Mouse (Mus musculus): ENCODE results near the gene Ppfia2. TPM values are rescaled to one million over a fixed set of nuclear protein-coding genes. Genes with fewer than 3 reads are reported as not detected.
A peak's percentile ranks its signal among the peaks of the same experiment; 100 is the strongest.

The Ppfia2 gene
- 0.05 and 0.12 TPM in 2 replicates for polyA plus RNA-seq (2015; fragmentation: Nextera tagmentation; extraction: Ambion mirVana)

DNA sequence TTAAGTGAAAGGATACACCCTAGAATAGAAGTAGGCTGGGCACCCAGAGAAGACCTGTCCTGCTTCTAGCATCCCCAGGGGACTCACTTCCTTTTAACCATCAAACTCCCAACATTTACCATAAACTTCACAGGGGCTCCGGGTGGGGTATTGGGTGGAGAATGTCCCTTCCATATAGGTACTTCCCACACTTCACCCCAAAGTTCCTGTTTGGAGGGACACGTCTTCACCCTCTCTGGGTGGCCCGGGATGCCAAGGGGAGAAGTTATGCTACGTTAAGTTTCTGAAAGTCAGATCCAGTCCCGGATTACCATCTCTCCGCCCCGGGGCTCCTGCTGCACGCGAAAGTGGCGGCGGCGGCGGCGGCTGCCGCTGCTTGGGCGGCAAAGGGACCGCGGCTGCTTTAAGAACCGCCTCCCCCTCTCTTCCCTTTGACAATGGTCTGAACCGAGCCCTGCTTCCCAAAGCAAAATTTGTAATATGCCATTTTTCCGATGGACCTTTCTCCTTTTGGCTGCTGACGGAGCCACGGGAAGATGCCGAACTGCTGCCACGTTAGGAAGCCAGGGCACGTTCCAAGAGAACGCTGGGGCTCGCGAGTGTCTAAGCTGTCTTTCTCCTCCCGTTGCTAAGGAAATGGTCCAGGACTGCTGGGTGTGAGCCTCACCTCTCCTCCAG lies at the start of gene Ppfia2:
Gene Ppfia2, plus strand, starts transcription at position 485 of the 678 bp plus-strand sequence.
- no peak for DNase-seq (ENCODE audit: low spot score)

DNA sequence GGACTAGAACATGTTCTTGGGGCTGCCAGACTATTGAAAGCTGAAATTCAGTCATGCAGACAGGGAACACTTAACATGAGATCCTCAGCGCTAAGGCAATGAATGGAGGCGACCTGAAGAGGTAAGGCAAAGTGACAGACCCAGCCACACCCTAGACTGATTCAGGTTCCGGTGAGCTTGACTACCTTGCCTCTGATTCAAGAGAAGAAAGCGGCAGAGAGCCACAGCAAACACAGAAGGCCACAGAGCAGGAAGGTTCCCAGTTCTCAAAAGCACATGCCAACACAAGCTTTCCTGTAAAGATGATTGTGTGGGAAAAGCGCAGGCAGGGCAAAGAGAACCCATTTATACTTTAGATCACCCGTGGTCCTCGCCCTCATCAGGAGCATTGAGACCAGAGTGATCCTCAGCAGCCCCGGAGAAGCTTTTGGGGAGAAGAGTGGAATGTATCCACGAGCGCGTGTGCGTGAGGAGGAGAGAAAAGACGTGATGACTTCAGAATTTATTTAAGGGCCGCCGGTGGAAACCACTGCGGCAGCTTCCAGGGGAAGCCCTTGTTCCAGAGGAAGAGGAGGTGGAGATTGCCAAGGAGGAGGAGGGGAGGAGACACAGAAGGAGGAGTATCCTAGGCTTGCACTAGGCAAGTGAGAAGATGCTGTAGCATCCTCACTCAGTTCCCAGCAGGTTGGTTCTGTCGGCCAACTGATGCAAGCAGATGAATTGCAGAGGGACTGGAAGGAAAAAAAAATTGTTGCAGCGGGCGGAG lies 1.0 kb upstream of the Ppfia2 start:
- DNase-seq (ENCODE audit: low spot score) = no peak

DNA sequence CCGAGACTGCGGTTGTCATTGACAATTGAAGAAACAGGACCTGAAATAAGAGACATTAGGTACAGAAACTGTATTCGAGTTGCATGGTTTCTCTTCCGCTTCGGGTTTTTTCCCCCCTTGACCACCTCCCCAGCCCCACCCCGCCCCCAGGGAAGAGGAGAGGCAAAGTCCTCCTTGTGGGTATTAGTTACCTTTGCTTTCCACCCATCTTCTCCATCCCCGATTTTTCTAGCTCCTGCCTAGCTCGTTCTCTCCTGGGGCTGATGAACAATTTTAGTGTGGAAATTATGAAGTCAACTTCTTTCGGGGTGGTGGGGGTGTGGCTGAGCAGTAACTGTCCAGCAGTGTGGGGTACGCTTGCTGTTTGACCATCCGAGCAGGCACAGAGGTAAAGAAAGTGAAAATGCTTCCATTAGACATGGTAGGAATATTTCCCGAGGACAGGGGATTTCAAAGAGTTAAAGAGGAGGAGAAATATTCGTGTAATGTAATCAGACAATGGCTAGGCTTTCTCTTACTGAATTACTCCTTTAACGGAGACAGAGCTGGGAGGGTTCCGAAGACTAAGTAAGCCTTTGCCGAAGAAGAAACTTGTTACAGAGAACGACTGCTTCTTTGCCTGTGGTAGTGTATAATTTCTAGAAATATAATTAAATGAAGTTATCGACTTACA lies 530 bp downstream of the Ppfia2 start:
- no peak for DNase-seq (ENCODE audit: low spot score)

DNA sequence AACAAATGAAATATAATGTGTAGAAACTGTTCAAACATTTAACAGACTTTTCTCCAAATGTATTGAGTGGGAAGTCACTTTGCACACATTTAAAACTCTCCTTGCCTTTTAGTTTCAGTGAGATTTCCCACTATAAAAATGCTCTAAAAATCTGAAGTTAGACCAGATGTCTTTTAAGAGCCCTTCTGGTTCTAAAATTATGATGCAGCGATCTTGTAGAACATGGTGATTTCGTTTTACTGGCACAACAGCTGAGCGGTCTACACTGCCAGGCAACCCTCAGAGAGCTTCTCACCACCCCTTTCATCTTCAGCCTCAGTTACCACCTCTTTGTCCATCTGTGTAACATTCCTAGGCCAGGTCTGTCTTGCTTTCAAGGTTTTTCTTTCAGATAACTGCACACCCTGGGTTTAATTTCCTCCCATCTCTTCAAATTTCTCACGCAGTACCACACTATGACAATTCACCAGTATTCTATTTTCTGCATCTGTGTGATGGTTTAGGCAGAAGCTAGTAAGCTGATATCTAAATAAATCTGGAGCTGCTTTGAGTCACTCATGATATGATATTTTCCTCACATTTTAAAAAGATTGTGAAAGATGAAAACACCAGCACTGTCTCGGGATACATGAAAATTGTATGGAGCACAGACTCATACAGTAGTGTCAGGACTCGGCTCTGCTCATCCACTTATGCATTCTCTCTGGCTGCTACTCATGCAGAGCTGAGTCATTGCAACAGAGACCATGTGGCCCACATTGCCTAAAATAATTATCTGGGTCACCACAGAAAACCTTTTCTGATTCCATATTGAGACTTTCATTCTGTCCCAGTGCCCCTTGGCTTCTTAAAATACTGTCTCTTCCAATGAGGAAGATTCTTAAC lies 39.4 kb downstream of the Ppfia2 start:
- DNase-seq (ENCODE audit: low spot score) = no peak

DNA sequence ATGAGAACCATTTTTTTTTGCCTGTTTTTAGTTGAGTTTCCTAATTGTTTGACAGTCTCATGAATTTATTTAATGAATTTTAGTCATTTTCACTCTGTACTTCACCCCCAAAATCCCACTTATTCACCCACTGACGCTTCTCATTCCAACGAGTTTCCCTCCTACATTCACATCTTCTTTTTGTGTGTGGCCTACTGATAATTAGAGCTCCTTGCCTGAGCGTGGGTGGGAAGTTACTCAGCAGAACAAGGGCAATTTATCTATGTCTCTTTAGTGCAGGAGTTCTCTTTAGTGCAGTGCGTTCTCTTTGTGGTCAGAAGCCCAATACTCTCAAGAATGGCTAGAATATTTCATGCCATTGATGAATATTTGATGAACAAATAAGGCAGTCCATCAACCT lies 95.9 kb downstream of the Ppfia2 start:
- no peak for DNase-seq (ENCODE audit: low spot score)

DNA sequence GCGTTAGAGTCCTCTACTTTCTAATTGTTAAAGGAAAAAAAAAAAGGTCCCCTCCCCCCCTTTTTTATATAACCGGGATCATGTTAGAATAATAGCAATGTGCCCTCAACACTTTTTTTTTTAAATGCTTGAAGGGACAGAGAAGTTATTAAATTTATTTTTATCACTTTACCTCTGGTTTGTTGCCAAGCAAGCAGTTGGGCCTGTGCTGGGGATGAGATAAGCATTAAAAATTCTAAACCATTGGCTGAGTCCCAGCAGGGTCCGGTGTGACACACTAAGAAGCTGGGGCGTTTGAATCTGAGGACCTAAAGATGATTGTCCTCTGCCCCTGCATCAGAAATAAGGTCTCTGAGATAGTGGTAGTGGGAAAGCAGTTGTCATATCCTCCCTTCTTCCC lies 114.9 kb downstream of the Ppfia2 start:
- no peak for DNase-seq (ENCODE audit: low spot score)

DNA sequence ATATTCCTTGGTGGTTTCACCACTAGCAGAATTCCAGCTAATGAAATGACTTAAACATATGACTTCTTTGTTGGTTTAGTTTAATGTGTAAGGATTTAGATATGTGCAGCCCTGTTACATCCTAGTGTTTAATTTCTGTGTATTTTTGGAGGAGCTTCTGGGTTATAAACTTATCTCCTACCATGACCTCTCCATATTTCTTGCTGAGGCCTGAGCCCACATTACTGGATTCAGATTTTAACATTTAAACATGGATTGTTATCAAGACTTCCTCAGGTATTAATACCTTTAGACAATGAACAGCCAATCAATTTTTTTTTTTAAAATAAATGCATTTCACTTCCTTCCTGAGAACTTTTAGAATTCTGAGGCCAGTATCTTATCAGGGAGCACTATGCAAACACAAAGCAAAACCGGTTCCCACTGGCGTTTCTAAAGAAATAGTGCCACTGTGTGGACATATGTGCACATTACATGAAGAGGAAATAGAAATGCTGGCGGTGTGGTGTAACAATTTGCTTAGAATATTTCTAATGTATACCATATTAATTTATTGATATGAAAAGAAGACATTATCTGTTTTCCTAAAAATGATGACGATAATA lies 115.4 kb downstream of the Ppfia2 start:
- DNase-seq (ENCODE audit: low spot score) = peak; percentile 21

DNA sequence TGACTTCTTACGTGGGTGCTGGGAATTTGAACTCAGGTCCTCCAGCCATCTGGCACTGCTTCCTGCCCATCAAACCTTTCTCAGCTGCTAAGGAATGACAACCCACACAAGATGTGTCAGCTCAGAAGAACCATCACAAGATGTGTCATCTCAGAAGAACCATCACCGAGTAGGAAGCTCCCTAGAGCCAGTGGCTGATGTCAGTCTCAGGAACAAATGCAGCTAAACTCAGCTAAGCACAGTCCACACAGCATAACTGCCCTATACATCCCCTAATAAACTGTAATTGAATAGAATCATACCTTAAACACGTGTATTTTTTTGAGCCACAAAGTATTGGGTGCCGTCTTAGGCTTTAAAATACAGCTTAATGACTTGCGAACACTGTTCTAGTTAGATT lies 117.7 kb downstream of the Ppfia2 start:
- DNase-seq (ENCODE audit: low spot score) = no peak

DNA sequence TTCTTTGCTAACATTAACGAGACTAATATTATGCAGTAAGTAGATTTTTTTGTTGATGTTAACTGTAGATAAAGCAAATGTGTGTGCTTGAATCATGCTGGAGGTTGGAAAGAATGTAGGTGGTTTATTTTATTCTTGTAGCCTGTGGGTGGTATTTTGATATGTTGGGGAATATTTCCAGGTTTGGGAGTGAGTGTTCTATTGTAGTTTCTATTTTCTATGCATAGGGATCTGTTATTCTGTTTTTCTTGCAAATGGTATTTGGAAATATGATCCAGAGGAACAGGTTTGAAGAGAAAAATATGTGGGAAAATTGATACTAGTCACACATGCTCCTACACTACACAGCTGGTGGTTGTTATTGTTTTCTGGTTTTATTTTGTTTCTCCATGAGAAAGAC lies 120.8 kb downstream of the Ppfia2 start:
- DNase-seq (ENCODE audit: low spot score) = no peak

DNA sequence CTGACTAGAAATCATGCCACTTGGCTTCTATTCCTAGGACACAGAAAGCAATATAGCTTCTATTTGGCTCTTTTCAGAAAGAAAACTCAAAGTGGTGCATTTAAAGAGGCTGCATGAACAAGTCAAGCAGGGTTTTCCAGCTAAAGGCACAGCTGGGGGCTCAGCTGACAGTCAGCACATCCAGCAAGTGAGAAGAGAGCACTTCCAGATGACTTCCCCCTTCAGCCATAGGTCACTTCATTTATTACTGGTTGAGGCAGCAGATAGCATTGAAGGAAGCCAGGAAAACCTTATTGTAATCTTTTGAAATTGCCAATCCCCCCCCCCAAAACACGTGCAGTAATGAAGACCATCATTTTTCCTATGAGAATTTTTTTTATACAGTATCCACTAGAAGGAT lies 126.8 kb downstream of the Ppfia2 start:
- DNase-seq (ENCODE audit: low spot score) = no peak

DNA sequence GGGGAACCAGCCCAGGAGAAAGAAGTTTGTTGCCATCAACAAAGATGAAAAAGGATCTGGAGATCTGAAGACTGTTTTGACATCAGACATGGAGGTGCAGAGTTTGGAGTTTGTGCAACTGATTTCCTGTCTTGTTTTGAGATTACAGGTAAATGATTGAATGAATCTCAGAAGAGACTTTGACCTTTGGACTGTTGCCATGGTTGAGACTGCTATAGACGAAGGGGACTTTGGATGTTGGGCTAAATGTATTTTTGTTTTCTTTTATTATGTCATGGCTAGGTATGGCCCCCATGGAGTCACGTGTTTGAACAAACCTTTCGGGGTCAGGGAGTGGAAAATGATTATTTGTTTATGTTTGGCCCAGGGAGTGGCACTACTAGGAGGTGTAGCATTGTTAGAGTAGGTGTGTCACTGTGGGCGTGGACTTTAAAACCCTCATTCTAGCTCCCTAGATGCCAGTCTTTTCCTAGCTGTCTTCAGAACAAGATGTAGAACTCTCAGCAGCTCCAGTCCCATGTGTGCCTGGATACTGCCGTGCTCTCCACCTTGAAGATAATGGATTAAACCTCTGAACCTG lies 133.3 kb downstream of the Ppfia2 start:
- DNase-seq (ENCODE audit: low spot score) = no peak

DNA sequence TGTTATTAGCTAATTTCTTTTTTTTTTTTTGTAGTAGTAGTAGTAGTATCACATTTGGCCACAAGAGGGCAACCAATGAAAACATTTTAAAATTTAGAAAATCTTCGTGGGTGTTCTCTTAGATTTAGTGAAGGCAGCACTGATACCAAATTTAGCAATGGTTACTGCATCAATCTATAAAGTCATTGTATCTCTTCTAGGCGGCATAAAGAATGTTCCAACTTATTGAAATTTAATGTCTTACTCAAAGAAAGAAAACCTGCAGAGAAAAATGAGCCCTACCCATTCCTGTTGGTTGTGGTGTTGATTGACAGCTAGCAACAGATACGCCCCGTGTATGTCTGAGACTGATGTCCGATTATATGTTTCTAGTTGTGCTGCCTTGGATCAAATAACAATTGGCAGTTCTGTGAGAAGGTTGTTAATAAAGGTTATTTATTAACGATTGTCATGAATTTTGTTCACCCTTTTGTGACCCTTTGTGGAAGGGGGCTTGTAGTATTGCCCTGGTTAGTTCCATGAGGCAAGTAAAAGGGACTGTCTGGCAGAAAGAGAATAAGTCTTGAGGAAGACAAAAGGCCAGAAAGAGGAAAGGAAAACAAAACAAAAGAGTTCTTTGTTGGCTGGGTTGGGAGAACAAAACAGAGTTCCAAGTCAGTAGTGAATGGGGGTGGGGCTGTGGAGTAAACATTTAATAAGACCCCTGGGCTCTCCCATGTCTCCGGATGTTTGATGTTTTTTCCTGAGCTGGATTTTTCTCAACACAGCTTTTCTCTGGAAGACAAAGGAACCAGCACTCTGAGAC lies 139.2 kb downstream of the Ppfia2 start:
- DNase-seq (ENCODE audit: low spot score) = no peak

DNA sequence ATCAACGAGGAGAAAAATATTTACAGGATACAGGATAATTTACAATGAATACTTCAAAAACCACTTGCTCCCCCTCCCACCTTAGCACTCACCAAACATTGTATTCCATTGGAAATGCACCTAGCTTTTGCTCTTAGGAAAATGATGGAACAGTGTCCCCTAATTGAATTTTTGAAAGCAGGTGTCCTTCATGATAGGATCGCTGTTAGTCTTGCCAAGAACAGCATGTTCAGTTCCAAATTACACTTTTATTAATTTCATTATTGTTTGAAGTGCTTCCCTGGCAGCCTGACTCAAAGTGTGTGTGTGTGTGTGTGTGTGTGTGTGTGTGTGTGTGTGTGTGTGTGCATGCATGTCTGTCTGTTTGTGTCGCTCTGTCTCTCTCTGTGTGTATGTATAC lies 140.1 kb downstream of the Ppfia2 start:
- DNase-seq (ENCODE audit: low spot score) = no peak

DNA sequence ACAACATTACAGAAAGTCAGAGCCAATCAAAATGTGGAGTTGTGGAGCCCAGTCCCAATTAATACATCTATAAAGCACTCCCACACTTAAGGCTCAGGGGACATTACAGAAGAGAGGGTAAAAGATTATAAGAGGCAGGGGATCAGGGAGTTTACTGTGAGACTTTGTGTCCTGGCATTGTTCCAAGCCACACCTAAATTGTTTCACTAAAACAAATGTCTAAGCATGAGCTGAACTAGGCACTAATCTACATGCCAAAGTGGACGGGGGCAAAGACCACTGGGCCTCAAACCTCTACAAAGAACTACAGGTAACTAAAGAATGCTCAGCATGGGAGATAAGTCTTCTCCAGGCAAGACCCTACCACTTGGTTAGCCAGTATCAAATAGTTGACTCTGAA lies 148.1 kb downstream of the Ppfia2 start:
- no peak for DNase-seq (ENCODE audit: low spot score)

DNA sequence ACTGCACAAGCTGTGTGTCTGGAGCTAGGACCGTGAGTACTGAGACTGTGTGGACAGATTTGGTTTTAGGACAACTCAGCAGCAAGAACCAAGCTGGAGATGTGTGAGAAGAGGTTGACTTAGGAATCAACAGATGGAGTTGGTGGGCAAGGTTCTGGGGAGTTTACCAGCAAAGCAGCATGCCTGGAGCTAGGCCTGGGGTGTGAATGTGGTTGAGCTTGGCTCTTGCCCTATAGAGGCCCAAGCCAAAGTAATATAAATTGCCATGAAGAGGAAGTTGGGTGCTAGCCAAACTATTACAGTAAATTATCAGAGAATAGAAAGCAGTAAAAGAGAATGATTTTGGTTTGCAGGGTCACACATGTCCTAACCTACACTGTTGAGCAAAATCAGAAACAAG lies 150.8 kb downstream of the Ppfia2 start:
- no peak for DNase-seq (ENCODE audit: low spot score)

DNA sequence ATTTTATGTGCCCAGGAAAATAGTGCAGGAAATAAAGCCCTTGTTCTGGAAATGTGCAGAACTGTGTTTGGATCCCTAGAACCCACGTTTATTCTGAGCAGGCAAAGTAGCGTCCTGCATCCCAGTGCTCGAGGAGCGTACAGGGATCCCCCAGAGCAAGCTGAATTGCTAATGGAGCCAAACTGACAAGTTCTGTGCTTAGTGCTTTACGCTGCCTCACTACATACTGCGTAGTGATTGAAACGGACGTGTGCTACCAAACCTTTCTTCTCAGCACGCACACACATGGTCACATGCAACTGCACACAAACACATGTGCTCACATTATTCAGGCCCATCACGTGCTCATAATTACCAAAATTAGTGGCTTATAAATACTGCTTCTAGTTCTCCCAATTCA lies 153.2 kb downstream of the Ppfia2 start:
- DNase-seq (ENCODE audit: low spot score) = no peak

DNA sequence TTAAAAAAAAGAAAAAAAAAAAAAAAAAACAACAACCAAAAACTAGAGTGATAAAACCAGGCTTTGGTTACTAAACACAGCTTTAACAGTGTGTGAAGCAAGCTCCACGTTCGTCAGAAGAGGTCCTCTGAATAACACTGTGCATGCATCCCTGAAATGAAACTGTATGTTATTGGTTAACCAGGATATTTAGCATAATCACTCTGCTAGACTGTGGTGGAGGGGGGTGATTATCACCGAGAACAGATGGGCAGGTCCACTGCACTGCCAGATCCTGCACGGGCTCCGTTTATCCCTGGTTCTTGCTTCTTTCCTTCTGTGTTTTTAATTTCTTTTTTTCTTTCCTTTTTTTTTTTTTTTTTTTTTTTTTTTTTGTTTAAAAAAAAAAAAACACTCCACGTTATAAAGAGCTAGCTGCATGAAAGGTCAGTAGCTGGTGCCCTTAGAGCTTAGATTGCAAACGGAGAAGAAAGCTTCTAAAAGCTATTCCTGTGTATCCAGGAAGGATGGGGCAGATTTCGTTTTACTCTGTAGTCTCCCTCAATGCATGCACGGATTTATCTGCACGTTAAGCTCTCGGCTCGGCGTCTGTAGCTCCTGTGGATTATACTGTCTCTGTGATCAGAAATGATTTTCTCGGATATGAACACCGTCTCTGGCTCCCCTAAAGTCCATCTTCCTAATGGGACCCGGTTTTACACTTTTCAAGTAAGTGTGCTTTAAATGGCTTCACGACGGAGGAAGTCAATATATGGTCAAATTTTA lies 162.2 kb downstream of the Ppfia2 start:
- DNase-seq (ENCODE audit: low spot score) = no peak

DNA sequence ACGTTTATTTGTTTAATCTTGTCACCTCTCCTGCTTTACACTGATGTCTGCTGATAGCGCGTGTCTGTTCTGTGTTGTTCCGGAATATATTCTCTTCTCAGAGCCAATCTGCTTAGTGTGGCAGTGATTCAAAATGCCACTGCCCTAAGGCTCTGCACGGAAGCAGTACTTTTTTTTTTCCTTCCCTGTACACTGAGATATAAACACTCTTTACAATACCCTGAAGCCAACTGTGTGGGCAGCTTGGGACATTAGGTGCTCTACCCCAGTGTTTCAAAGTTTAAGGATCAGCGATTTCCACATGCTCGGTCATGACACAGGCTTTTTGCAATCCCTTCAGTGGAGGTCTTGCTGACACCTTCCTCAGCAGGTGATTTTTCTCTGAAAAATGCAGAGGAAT lies 163.8 kb downstream of the Ppfia2 start:
- DNase-seq (ENCODE audit: low spot score) = no peak

DNA sequence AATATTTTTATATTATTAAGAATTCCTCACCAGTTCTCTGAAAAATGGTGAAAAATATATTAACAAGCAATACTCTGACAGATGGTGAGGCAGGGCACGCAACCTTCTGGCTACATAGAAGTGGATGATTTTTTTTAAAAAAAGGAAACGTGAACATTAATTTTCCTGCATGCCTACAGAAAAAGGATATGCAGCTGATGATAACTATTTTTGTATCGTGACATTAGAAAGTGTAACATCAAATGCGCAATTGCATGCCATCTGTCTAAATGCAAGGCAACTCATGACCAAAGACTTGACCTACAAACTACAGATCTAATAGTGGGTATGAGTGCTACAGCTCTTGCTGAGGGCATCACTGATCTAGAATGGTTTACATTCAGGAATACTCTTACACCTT lies 182.1 kb downstream of the Ppfia2 start:
- no peak for DNase-seq (ENCODE audit: low spot score)
